9 mouse cellular contexts compared by ENCODE assay signal in the genomic region with DNA sequence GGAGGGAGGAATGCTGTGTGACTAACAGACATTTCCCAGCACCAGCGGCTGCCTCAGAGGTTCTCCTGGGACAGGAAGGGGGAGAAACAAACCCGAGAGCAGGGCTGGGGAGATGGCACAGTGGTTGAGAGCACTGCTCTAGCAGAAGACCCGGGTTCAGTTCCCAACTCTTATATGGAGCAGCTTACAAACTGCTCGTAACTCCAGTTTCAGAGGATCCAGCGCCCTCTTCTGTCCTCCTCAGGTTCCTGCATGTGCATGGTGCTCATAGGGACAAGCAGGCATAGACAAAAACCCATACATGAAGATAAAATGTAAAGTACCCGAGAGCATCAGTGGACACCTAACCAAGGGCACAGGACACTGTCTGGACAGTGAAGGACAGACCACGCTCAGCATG. TPM values are rescaled to one million over a fixed set of nuclear protein-coding genes. Genes with fewer than 3 reads are reported as not detected.
DNase-seq lines count a peak whose midpoint lies in the region; ATAC-seq and TF ChIP-seq lines count a peak whose summit lies in the region.
"Had no signal": no experiment of that assay in that cellular context is flagged by ENCODE, and none has a peak within 500 bp of the region (broad histone marks: within the 10 kb centered on the region; RNA-seq: fewer than 3 reads in every experiment).

No protein-coding gene starts in this region.

- peaks cover 29% of the 10 kb centered on the region for H3K4me1 ChIP-seq in kidney, embryonic 15.5 days
- peaks cover 16% of the 10 kb centered on the region for H3K4me1 ChIP-seq in cortical plate, adult 2 months (ENCODE audit: control insufficient read depth, insufficient read depth, low read length)

- H3K9ac ChIP-seq in kidney, embryonic 15.5 days = no peak overlapping the region

- in situ Hi-C loops in Patski (cut with MboI; ENCODE audit: low pct_unique_long_range_greater_than_20kb) = no loop called here

- peak; percentile 79 for TF ChIP-seq CTCF in Patski (IDR thresholded peaks at IDR 0.05)
- TF ChIP-seq CTCF in cortical plate, adult 2 months (IDR thresholded peaks at IDR 0.05; ENCODE audit: extremely low read depth, insufficient read depth, low read length) = peak; percentile 63

- DNase-seq in kidney, adult 18-20 months = peak; percentile 46
- no peak for DNase-seq in Patski (ENCODE audit: low read depth, low spot score)
- DNase-seq in lung, postnatal 14 days = peak; percentile 58
- DNase-seq in right cerebral cortex, postnatal 14 days = no peak
- DNase-seq in left cerebral cortex, postnatal 4 days = no peak

- H3K36me3 ChIP-seq in kidney, embryonic 15.5 days = no peaks in the 10 kb centered on the region

- CTCF ChIA-PET in Patski (lab: Charles Lee) = interaction anchor here (0.7 to 4.5 kb wide), 10 partner anchors 10 to 144 kb away, joined by 3 to 32 read pairs (median 5); partner anchors contain the start of genes AC124108.1 and Lemd1

- H3K27ac ChIP-seq in kidney, embryonic 15.5 days = no peak overlapping the region
- no peak overlapping the region for H3K27ac ChIP-seq in cortical plate, adult 2 months (ENCODE audit: insufficient read depth, low read length)

- no peak for TF ChIP-seq POLR2A in cortical plate, adult 2 months (IDR thresholded peaks at IDR 0.05; ENCODE audit: extremely low read depth, insufficient read depth, low read length)

- no peaks in the 10 kb centered on the region for H3K9me3 ChIP-seq in kidney, embryonic 15.5 days (replicated peaks)

- H3K27me3 ChIP-seq in kidney, embryonic 15.5 days = peaks cover 51% of the 10 kb centered on the region
- no peaks in the 10 kb centered on the region for H3K27me3 ChIP-seq in Patski

- no peak overlapping the region for H3K4me2 ChIP-seq in kidney, embryonic 15.5 days

- WGBS in kidney, embryonic 15.5 days = 23% methylated on average over 7 of the region's 7 CpGs

- no peak for ATAC-seq in kidney, embryonic 15.5 days (replicated peaks; ENCODE audit: low FRiP score)
- no peak for ATAC-seq in Patski

- H3K4me3 ChIP-seq in kidney, embryonic 15.5 days (replicated peaks) = no peak overlapping the region
- no peak overlapping the region for H3K4me3 ChIP-seq in cortical plate, adult 2 months (ENCODE audit: insufficient read depth, low read length)
- H3K4me3 ChIP-seq: myocyte had no signal

- intact Hi-C loops in left cerebral cortex, postnatal 4 days (cut with DNase I) = no loop called here

- POLR2A ChIA-PET in Patski (lab: Charles Lee) = interaction anchor here (0.9 kb wide), 1 partner anchor 52 kb away, joined by 3 read pairs; no protein-coding TSS in a partner anchor

RNA-seq across cellular contexts. Expression of gene Gm10188, which starts 18.6 kb away (rescaled TPM):
- polyA plus RNA-seq in kidney, embryonic 15.5 days (2015; fragmentation: Nextera tagmentation; extraction: Ambion mirVana) = not detected in 2 replicates
- 0.22 TPM for polyA plus RNA-seq in Patski (2021)
- not detected in 2 replicates for polyA plus RNA-seq in cortical plate, adult 2 months (2012; rRNA removed)
- not detected for total RNA-seq in left cerebral cortex, postnatal 4 days (2021)
- polyA plus RNA-seq: heart, embryonic 16.5 days; myocyte had no signal

RNA-seq across cellular contexts. Expression of gene AC124108.1, which starts 19.7 kb away (rescaled TPM):
- polyA plus RNA-seq in kidney, embryonic 15.5 days (2015; fragmentation: Nextera tagmentation; extraction: Ambion mirVana) = 0.05 TPM in 2 replicates
- polyA plus RNA-seq in Patski (2021) = 3.4 TPM
- 6.2 and 7.7 TPM in 2 replicates for polyA plus RNA-seq in cortical plate, adult 2 months (2012; rRNA removed)
- total RNA-seq in left cerebral cortex, postnatal 4 days (2021) = 1 to 10 TPM; 3.6 to 4.2 TPM
- polyA plus RNA-seq: heart, embryonic 16.5 days had no signal

RNA-seq across cellular contexts. Expression of gene Lemd1, which starts 19.7 kb away (rescaled TPM):
- polyA plus RNA-seq in kidney, embryonic 15.5 days (2015; fragmentation: Nextera tagmentation; extraction: Ambion mirVana) = 0.31 and 0.51 TPM in 2 replicates
- polyA plus RNA-seq in Patski (2021) = 12.0 TPM
- polyA plus RNA-seq in cortical plate, adult 2 months (2012; rRNA removed) = 7.5 and 10.7 TPM in 2 replicates
- 10 to 100 TPM in 1 of 2 experiments, 1 to 10 TPM in 1; 8.8 to 10.1 TPM for total RNA-seq in left cerebral cortex, postnatal 4 days (2021)
- polyA plus RNA-seq: heart, embryonic 16.5 days had no signal

Comparison
In these comparisons a context has a peak if more than half of its experiments do, and no peak if none do; other contexts are left out.
1. DNase-seq: peak in kidney, adult 18-20 months (single experiment) and lung, postnatal 14 days (single experiment); none in Patski (single experiment), right cerebral cortex, postnatal 14 days (single experiment) and left cerebral cortex, postnatal 4 days (single experiment).